Mouse (Mus musculus): Measurements from ENCODE around the gene Ttc7. TPM values are rescaled to one million over a fixed set of nuclear protein-coding genes. Genes with fewer than 3 reads are reported as not detected.
"Not testable (repeated sequence)": the region's sequence is repeated elsewhere in the genome, so short reads cannot be mapped to it uniquely, and the experiment has no call there.

Ttc7 gene
- polyA plus RNA-seq, 1 experiment from 2014 or later = 23.2 TPM

DNA sequence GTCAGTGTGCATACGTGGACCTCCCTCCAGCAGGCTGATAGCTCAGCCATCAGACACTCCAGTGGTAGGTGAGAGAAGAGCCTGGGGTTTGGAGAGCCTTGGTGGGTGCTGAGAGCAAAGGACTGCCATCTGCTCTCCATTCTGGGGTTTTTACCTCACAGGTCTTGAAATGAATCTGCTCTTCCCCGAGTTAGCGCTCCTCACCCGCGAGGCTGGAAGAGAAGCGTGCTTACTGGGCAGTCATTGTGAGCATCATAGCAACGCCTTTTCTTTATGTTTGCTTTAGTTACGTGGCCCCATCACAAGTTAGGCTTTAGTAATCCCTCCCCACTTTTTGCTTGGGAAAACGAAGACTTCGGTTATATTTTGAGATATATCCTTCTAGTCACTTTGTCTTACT lies 17.7 kb downstream of the Ttc7 start:
- ChIA-PET CTCF (no interaction called here), POLR2A (no interaction called here)
- DNase-seq (ENCODE audit: low read depth, low spot score) (no peak), ATAC-seq (no peak)
- in situ Hi-C loops (cut with MboI; ENCODE audit: low pct_unique_long_range_greater_than_20kb) = no loop called here
- no peak for TF ChIP-seq CTCF (IDR thresholded peaks at IDR 0.05)
- no peaks in the 10 kb centered on the region for H3K27me3 ChIP-seq

DNA sequence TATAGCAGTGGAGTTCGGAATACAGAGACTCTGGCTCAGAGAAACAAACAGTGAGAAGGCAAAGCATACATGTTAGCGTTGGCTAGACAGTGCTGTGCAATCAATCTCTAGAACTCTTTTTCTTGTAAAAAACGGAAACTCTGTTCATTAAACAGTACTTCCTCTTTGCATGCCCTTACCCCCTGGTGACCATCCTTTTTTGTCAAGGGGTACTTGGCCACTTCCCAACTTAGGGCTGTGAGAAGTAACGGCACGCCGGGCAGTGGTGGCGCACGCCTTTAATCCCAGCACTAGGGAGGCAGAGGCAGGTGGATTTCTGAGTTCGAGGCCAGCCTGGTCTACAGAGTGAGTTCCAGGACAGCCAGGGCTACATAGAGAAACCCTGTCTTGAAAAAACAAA lies 18.9 kb downstream of the Ttc7 start:
- CTCF ChIA-PET; H3K27me3 ChIP-seq; ATAC-seq; in situ Hi-C loops (cut with MboI; ENCODE audit: low pct_unique_long_range_greater_than_20kb); DNase-seq (ENCODE audit: low read depth, low spot score): not testable (repeated sequence)
- POLR2A ChIA-PET = interaction anchor here (0.7 to 2.2 kb wide), 2 partner anchors 10 to 19 kb away, joined by 7 to 11 read pairs; partner anchors contain the start of gene Ttc7

GRCm38 (mm10) chr17:87302014-87302794 lies 19.5 kb downstream of the Ttc7 start:
- CTCF ChIA-PET = no interaction called here
- POLR2A ChIA-PET = interaction anchor here (0.7 to 2.2 kb wide), 2 partner anchors 11 to 20 kb away, joined by 7 to 11 read pairs; partner anchors contain the start of gene Ttc7
- no peak for DNase-seq (ENCODE audit: low read depth, low spot score)

DNA sequence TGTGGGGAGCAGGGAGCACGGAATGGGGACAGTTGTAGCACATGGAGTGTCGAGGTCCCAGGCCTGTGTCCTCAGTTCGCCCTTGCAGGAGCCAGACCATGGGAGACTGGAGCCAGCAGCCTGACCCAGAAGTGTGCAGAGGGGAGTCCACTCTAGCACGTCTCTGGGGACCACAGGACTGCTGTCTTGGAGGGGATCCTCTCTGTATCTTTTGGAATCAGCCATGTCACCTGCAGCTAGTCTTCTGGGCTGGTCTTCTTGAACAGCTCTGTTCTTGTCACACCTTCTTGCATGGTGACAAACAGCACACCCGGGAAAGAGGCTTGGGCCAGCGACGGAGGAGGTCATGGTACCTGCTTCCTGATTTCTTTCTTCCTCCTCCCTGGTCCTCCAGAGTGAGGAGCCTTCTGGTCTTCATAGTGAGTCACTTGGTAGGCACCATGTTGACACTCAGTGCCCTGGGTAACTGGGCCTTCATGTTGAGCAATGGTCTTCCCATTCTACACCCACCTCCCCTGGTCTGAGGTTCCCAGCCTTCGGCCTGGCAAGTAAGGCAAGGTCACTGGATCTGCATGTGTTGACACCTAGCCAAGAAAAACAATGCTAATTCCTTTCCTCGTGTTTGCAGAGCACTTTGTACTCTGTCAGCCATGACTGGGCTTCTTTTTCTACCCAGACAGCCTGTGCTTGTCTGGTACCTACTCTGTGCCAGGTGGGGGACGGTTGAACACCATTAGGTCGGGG lies 21.6 kb downstream of the Ttc7 start:
- ATAC-seq = peak; percentile 94
- POLR2A ChIA-PET = interaction anchor here (0.6 to 1.1 kb wide), 2 partner anchors 18 to 22 kb away, joined by 3 read pairs; partner anchors contain the start of gene Ttc7
- no peaks in the 10 kb centered on the region for H3K27me3 ChIP-seq
- in situ Hi-C loops (cut with MboI; ENCODE audit: low pct_unique_long_range_greater_than_20kb) = no loop called here
- DNase-seq (ENCODE audit: low read depth, low spot score) = peak; percentile 96
- no peak for TF ChIP-seq CTCF (IDR thresholded peaks at IDR 0.05)
- CTCF ChIA-PET = interaction anchor here (2.0 kb wide), 1 partner anchor 11 kb away, joined by 5 read pairs; no protein-coding TSS in a partner anchor

More at GRCm38 (mm10) chr17:87302014-87302794, 19.5 kb downstream of the Ttc7 start:
- ATAC-seq = peak; percentile 37
- TF ChIP-seq CTCF (IDR thresholded peaks at IDR 0.05) = no peak
- in situ Hi-C loops (cut with MboI; ENCODE audit: low pct_unique_long_range_greater_than_20kb) = no loop called here
- H3K27me3 ChIP-seq = no peaks in the 10 kb centered on the region

DNA sequence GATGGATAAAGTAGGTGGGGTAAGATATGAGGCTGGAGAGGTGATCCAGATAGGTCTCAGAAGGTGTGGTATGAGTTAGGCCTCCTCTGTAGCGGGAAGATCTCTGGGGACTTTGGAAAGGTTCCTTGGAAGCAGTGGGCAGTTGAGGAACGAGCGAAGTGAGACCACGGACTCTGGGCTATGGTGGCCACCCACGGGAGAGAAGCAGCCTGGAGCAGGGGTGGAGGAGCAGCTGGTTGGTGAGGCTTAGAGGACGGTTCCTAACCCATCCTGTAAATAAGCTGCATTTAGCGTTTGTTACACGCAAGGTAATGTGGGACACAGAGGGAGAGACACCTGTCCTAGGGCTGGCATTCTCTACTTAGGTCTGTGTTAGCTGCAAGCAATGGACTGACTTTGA lies 22.4 kb downstream of the Ttc7 start:
- no peak for ATAC-seq
- POLR2A ChIA-PET = interaction anchor here (1.1 kb wide), 1 partner anchor 23 kb away, joined by 3 read pairs; the partner anchor contains the start of gene Ttc7
- in situ Hi-C loops (cut with MboI; ENCODE audit: low pct_unique_long_range_greater_than_20kb) = no loop called here
- H3K27me3 ChIP-seq = no peaks in the 10 kb centered on the region
- no peak for DNase-seq (ENCODE audit: low read depth, low spot score)
- CTCF ChIA-PET = interaction anchor here (1.4 kb wide), 1 partner anchor 10 kb away, joined by 4 read pairs; no protein-coding TSS in a partner anchor
- no peak for TF ChIP-seq CTCF (IDR thresholded peaks at IDR 0.05)

DNA sequence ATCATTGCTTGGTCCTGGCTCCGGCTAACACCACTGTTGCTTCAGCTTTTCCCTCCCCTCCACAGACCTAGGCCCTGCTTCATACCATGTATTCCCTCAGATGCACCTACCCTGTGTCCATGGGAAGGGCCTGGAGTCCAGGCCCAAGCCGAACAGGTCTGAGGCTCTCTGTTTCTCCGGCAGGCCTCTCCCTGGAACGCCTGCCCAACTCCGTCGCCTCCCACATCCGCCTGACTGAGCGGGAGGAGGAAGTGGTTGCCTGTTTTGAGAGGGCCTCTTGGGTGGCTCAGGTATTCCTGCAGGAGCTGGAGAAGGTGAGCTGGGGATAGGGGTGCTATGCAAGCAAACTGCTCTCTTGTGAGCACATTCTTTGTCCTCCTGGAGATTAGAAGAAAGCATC lies 24.1 kb downstream of the Ttc7 start:
- ATAC-seq (no peak), DNase-seq (ENCODE audit: low read depth, low spot score) (no peak)
- TF ChIP-seq CTCF (IDR thresholded peaks at IDR 0.05) = no peak
- no peaks in the 10 kb centered on the region for H3K27me3 ChIP-seq
- ChIA-PET CTCF (no interaction called here), POLR2A (no interaction called here)
- in situ Hi-C loops (cut with MboI; ENCODE audit: low pct_unique_long_range_greater_than_20kb) = no loop called here

DNA sequence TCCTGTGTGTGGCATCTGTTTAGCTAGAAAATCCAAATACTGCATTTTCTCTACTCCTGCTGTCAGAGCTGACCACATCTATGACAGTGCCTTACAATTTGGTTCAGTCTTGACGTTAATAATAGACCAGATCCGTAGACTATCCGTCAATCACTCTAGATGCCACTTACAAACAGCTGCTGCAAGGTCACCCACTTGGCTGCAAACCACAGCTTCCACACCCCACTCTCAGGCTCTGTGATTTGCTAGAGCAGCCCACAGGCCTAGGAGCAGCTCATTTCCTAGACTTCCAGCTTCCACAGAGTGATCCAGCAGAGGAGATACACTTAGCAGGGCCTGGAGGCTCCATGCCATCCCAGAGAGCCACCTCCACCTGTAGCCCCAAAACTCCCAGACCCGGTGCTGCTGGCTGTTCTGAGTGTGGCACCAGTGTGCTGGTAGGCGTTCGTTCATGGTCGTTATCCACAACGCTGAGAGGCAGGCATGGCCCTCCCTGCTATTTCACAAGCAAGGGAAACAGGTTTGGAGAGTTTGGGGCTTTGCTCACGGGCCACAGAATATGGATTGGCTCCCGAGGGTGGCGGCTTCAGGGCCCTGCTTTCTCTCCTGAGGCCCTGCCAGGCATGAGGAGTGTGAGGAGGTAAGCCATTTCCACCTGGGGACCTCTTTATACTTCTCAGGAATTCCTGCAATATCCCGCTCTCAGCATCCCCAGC lies 26.5 kb downstream of the Ttc7 start:
- no peaks in the 10 kb centered on the region for H3K27me3 ChIP-seq
- no peak for DNase-seq (ENCODE audit: low read depth, low spot score)
- ATAC-seq = no peak
- no peak for TF ChIP-seq CTCF (IDR thresholded peaks at IDR 0.05)
- in situ Hi-C loops (cut with MboI; ENCODE audit: low pct_unique_long_range_greater_than_20kb) = no loop called here
- ChIA-PET POLR2A (interaction anchor here (0.6 kb wide), 1 partner anchor 136 kb away, joined by 4 read pairs; no protein-coding TSS in a partner anchor), CTCF (interaction anchor here (1.3 kb wide), 1 partner anchor 21 kb away, joined by 3 read pairs; no protein-coding TSS in a partner anchor)

DNA sequence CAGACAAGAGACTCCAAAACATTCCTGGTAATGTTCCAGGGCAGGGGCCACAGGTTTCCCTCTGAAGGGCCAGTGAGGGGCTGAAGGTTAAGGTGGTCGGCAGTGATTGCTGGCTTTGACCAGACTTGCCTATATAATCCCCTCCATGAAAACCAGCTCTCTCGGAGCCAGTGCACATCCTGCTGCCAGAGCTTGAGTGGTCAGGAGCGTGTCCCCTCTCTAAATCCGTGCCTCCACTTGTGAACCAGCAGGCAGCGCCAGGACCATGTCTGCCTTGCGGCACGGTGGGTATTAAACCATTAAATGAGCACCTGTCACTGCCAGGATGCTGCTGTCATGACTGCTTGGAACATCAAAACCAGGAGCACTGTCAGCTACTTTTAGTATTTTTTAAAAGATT lies 27.8 kb downstream of the Ttc7 start:
- TF ChIP-seq CTCF (IDR thresholded peaks at IDR 0.05) = no peak
- in situ Hi-C loops (cut with MboI; ENCODE audit: low pct_unique_long_range_greater_than_20kb) = loop anchor here (5.0 kb wide), 2 partner anchors 38 to 262 kb away; no protein-coding TSS in a partner anchor
- CTCF ChIA-PET = no interaction called here
- no peaks in the 10 kb centered on the region for H3K27me3 ChIP-seq
- DNase-seq (ENCODE audit: low read depth, low spot score) (no peak), ATAC-seq (no peak)
- POLR2A ChIA-PET = interaction anchor here (0.6 kb wide), 1 partner anchor 663 kb away, joined by 3 read pairs; no protein-coding TSS in a partner anchor

DNA sequence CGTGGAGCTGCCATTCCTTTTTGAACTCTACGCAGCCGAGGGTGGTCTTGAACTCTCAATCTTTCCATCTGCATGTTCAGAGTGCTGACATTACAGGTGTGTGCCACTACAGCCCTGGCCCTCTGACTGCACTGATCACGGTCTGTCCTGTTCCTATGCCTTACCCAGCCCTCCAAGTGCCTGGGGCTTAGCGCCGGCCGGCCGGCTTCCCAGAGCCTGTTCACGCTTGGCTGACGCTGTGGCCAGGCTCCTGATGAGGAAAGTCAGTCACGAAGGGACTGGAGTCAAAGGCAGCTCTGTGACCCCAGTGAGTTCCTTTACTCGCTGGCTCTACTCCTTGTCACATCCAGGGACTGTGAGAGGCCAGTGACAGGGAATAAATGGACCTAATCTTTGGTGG lies 29.7 kb downstream of the Ttc7 start:
- H3K27me3 ChIP-seq = no peaks in the 10 kb centered on the region
- ATAC-seq (peak; percentile 66), DNase-seq (ENCODE audit: low read depth, low spot score) (no peak)
- in situ Hi-C loops (cut with MboI; ENCODE audit: low pct_unique_long_range_greater_than_20kb) = loop anchor here (5.0 kb wide), 2 partner anchors 40 to 260 kb away; no protein-coding TSS in a partner anchor
- ChIA-PET POLR2A (no interaction called here), CTCF (no interaction called here)
- TF ChIP-seq CTCF (IDR thresholded peaks at IDR 0.05) = no peak

Measured in Patski (cell line).